Mouse (Mus musculus): Measurements from ENCODE around the gene Afap1l2. TPM values are rescaled to one million over a fixed set of nuclear protein-coding genes. Genes with fewer than 3 reads are reported as not detected.

Gene Afap1l2
- total RNA-seq, 1 experiment from 2014 or later = not detected

DNA sequence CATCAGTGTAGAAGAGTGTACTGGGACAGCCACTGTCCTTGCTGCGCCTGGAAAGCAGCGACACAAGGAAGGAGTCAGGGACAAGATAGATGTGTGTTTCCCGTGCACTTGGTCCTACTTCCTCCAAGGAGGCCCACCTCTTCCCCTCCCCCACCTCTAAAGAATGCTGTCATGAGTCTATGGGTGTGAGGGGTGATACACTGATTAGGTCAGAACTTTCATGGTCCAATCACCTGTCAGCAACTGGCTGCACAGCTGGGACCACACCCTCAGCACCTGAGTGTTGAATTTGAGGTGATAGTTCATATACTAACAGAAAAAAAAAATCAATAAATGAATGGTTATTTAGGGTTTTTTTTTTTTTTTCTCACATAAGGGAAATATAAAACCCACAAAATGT is 4.0 kb upstream of the Afap1l2 start:
- no peak for ATAC-seq (replicated peaks; ENCODE audit: insufficient number of reproducible peaks, low FRiP score, low TSS enrichment, poor library complexity, severe bottlenecking)

GRCm38 (mm10) chr19:57010064-57010463 is 2.0 kb upstream of the Afap1l2 start:
- no peak for ATAC-seq (replicated peaks; ENCODE audit: insufficient number of reproducible peaks, low FRiP score, low TSS enrichment, poor library complexity, severe bottlenecking)

- no peak for ATAC-seq (replicated peaks; ENCODE audit: insufficient number of reproducible peaks, low FRiP score, low TSS enrichment, poor library complexity, severe bottlenecking)
Measured at GRCm38 (mm10) chr19:57009653-57010052, 1.6 kb upstream of the Afap1l2 start.

- no peak for ATAC-seq (replicated peaks; ENCODE audit: insufficient number of reproducible peaks, low FRiP score, low TSS enrichment, poor library complexity, severe bottlenecking)
Measured at GRCm38 (mm10) chr19:57007291-57007690, 737 bp downstream of the Afap1l2 start.

DNA sequence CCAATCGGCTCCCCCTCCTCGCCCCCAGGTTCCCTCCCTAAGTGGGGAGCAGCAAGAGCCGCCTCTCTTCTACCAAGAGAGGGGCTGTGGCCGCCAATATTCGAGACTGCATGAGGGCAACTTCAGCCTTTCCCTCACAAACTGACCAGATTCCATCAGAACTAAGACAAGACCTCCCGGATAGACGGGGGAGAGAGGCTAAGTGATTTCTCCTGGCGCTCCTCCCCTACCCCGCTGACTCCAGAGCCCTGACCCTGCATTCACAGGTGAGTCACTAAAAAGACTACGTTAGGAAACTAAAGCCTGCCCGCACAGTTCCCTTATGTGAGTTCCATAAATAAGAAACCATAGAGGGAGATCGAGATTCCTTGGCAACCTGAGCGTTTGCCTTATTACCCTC is 1.2 kb downstream of the Afap1l2 start:
- ATAC-seq (replicated peaks; ENCODE audit: insufficient number of reproducible peaks, low FRiP score, low TSS enrichment, poor library complexity, severe bottlenecking) = no peak

- no peak for ATAC-seq (replicated peaks; ENCODE audit: insufficient number of reproducible peaks, low FRiP score, low TSS enrichment, poor library complexity, severe bottlenecking)
Measured at GRCm38 (mm10) chr19:57005062-57005461, 3.0 kb downstream of the Afap1l2 start.

DNA sequence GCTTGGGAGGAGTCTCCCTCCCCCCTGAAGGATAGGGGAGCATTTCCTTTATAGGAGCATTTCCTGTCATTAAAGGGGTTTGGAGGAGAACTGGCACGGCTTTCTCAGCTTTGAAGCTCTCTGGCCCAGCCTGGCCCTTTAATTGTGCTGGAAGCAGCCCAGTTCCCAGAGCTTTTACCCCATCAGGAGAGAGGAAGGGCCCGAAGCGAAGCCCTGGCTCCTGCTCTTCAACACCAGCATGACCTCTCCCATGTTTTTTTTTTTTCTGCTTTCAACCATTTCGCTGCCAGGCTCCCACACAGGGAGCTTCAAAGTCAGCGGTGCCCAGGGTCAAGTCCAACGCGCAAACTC is 4.6 kb downstream of the Afap1l2 start:
- ATAC-seq (replicated peaks; ENCODE audit: insufficient number of reproducible peaks, low FRiP score, low TSS enrichment, poor library complexity, severe bottlenecking) = no peak

- ATAC-seq (replicated peaks; ENCODE audit: insufficient number of reproducible peaks, low FRiP score, low TSS enrichment, poor library complexity, severe bottlenecking) = no peak
Measured at GRCm38 (mm10) chr19:57002741-57003459, 5.1 kb downstream of the Afap1l2 start.

DNA sequence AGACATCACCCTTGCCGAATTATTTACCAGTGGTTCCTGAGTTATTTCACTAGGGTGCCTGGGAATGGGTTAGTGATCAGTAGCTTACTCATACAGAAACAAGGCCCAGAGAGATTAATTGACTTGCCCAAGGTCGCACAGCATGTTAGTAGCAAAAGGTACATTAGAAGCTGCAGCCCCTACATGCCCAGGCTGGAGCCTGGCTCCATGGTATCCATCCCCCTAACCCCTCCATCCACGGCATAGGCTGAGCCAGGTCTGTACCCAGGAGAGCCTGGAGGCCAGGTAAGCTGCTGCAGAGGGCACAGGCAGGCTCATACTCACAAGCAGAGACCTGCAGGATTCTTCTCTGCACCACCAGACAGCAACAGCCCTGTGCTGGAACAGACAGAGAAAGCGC is 6.1 kb downstream of the Afap1l2 start:
- ATAC-seq (replicated peaks; ENCODE audit: insufficient number of reproducible peaks, low FRiP score, low TSS enrichment, poor library complexity, severe bottlenecking) = no peak

GRCm38 (mm10) chr19:57000592-57000991 is 7.4 kb downstream of the Afap1l2 start:
- ATAC-seq (replicated peaks; ENCODE audit: insufficient number of reproducible peaks, low FRiP score, low TSS enrichment, poor library complexity, severe bottlenecking) = no peak

DNA sequence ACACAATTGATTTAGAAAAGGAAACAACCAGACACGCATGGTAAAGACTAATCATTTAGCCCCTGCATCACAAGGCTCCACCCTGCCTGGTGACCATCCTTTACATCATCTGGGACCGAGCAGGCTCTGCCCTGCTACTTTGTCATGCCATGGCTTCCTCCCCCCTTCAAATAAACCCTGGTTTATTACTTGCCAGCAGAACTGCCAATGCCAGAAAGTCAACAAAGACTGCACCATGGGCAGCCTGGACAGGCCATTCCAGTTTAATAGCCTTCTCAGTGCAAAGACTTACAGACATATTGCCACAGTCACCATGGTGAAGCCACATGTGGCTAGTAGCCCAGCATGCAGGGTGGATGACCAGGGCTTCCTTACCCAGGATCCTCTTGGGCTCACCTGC is 8.2 kb downstream of the Afap1l2 start:
- no peak for ATAC-seq (replicated peaks; ENCODE audit: insufficient number of reproducible peaks, low FRiP score, low TSS enrichment, poor library complexity, severe bottlenecking)

- ATAC-seq (replicated peaks; ENCODE audit: insufficient number of reproducible peaks, low FRiP score, low TSS enrichment, poor library complexity, severe bottlenecking) = no peak
Measured at GRCm38 (mm10) chr19:56998910-56999309, 9.1 kb downstream of the Afap1l2 start.

GRCm38 (mm10) chr19:56998331-56998730 is 9.7 kb downstream of the Afap1l2 start:
- ATAC-seq (replicated peaks; ENCODE audit: insufficient number of reproducible peaks, low FRiP score, low TSS enrichment, poor library complexity, severe bottlenecking) = no peak

DNA sequence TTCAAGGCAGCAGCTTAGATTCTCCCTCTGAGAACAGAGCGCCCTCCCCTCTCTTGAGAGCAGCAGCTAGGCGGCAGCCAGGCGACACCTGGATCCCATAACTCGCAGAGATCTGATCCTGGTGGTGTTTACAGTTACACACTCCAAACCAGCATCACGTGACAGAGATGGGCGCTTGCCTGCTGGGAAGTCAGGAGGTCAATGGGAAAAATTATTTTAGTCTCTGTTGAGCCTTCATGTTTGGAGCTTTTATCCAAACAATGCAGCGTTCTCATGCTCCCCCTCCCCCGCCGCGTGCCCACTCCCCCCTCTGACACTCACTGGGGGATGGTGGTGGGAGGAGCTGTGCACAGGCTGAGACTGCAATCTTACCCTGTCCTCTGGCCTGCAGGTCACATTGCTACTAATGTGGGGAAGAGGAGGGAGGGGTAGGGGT is 10.8 kb downstream of the Afap1l2 start:
- no peak for ATAC-seq (replicated peaks; ENCODE audit: insufficient number of reproducible peaks, low FRiP score, low TSS enrichment, poor library complexity, severe bottlenecking)

GRCm38 (mm10) chr19:56995441-56995840 is 12.6 kb downstream of the Afap1l2 start:
- no peak for ATAC-seq (replicated peaks; ENCODE audit: insufficient number of reproducible peaks, low FRiP score, low TSS enrichment, poor library complexity, severe bottlenecking)

DNA sequence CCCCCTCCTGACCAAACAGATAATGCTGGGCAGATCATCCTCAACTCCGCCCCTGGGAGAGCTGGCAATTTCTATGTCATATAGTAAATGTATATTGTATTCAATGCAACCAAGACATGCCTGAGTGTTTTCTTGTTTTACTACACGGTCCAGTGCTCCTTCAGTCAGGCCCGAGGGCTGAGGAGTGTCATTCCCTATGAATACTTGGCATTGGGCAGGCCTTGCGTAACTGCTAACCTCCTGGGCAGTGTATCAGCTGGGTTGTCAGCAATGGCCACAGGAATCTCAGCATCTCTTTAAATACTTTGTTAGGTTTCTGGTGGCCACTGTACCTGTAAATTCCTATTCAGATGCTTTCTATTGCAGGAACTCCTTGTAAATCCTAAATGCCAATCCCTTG is 13.4 kb downstream of the Afap1l2 start:
- ATAC-seq (replicated peaks; ENCODE audit: insufficient number of reproducible peaks, low FRiP score, low TSS enrichment, poor library complexity, severe bottlenecking) = no peak

- ATAC-seq (replicated peaks; ENCODE audit: insufficient number of reproducible peaks, low FRiP score, low TSS enrichment, poor library complexity, severe bottlenecking) = no peak
Measured at GRCm38 (mm10) chr19:56993763-56994162, 14.3 kb downstream of the Afap1l2 start.

DNA sequence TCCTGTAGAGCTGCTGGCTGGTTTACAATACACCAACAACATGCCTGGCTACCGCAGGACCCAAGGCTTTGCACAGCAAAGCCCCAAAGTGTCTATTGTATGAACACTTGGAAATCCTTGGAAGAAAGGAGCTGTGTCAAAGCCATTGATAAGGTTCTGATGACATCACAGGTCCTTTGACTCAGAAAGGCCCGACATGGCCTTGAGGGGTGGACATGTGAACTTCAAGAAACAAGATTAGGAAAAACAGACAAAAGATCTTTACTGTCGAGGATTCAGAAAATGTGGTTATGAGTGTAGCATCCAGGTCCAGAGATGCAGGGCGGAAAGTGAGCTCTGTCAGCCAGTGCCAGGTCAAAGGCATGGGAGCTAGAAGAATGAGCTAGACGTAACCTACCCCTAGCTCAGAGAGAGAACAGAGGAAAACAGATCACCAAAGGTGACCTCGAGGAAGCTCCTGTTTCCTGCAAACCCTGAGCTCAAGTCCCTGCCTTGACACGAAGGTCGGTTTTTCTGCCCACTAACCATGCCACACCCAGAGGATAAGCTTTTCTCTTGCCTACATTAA is 15.0 kb downstream of the Afap1l2 start:
- ATAC-seq (replicated peaks; ENCODE audit: insufficient number of reproducible peaks, low FRiP score, low TSS enrichment, poor library complexity, severe bottlenecking) = no peak

GRCm38 (mm10) chr19:56990367-56991111 is 17.5 kb downstream of the Afap1l2 start:
- no peak for ATAC-seq (replicated peaks; ENCODE audit: insufficient number of reproducible peaks, low FRiP score, low TSS enrichment, poor library complexity, severe bottlenecking)

GRCm38 (mm10) chr19:56989171-56989570 is 18.9 kb downstream of the Afap1l2 start:
- no peak for ATAC-seq (replicated peaks; ENCODE audit: insufficient number of reproducible peaks, low FRiP score, low TSS enrichment, poor library complexity, severe bottlenecking)
